Mouse (Mus musculus): Measurements from ENCODE around the gene Msi2. TPM values are rescaled to one million over a fixed set of nuclear protein-coding genes. Genes with fewer than 3 reads are reported as not detected.

The Msi2 gene
- polyA plus RNA-seq, 1 experiment from 2014 or later: 25.3 TPM

GRCm38 (mm10) chr11:88720261-88721143 is 2.2 kb upstream of the Msi2 start:
- peak overlapping the region; percentile 100 for H3K27ac ChIP-seq (replicated peaks)
- peaks cover 46% of the 10 kb centered on the region for H3K4me1 ChIP-seq
- peak overlapping the region; percentile 97; the same call in 1 of the 2 replicates for H3K4me3 ChIP-seq
- no peak for DNase-seq (ENCODE audit: low spot score)
- H3K36me3 ChIP-seq: peaks cover 3% of the 10 kb centered on the region; the same call in 1 of the 2 replicates
- H3K27me3 ChIP-seq (ENCODE audit: low read depth, poor library complexity, severe bottlenecking): no peaks in the 10 kb centered on the region
- H3K9me3 ChIP-seq (replicated peaks): no peaks in the 10 kb centered on the region
- 55% methylated on average over 13 of the region's 13 CpGs for WGBS

DNA sequence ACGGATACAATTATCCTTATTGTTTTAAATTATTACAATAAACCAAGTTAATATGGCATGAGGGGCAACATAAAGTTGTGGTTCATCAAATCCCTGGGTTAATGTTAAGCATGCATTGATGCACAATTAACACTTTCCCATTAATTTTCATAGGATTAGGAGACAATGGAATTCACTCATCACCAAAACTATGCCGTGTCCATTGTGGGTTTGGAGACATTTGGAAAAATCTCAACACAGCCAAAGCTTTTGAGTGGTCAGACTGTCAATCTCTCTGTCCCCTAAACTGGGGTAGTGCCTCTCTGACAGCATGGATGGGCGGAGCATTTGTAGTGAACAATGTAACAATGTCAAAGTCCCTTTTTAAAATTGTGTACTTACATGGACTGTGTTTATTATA is 1.3 kb upstream of the Msi2 start:
- Histone ChIP-seq H3K9me3 (replicated peaks) (no peaks in the 10 kb centered on the region), H3K27ac (replicated peaks) (peak overlapping the region; percentile 100), H3K4me1 (peaks cover 55% of the 10 kb centered on the region), H3K36me3 (peaks cover 7% of the 10 kb centered on the region), H3K27me3 (ENCODE audit: low read depth, poor library complexity, severe bottlenecking) (no peaks in the 10 kb centered on the region), H3K4me3 (peak overlapping the region; percentile 97)
- WGBS: 58% methylated on average over 3 of the region's 3 CpGs
- no peak for DNase-seq (ENCODE audit: low spot score)

DNA sequence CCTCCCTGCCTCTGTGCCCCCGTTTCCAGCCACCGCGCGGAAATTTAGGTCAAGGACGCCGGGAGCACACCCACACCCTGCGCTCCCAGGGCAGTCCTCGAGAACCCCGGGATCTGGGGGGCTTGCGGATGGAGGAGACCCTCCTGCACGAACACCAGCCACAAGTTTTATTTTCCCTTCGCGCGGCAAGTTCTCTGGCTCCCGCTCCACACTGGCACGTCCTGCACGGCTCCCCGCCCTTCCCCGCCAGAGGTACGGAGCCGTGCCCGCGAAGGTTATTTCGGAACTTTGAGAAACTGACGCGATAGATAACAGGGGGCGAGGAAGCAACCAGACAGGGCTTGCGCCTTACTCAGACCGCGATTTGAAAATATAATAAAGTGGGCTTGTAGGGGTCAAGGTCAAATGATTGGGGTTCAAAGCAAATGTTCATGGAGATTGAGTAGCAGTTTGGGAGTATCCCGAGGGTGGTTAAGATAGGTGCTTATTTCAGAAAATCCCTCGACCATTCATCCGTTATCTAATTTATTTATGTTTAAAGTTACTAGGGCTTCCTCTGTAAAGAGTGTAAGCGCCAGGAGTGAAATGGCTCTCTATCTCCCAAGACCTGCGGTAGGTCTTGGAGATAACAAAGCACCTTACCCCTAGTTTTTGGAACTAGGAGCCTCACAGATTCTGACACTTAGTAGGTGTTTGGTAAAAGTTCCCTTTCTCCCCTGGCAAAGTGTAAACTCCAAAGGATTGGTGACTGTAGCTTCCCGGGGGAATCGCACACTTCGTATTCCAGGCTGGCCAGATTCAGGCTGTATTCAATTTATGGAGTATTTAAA is 668 bp upstream of the Msi2 start:
- Histone ChIP-seq H3K27ac (replicated peaks) (peak overlapping the region; percentile 100), H3K4me3 (peak overlapping the region; percentile 97), H3K4me1 (peaks cover 61% of the 10 kb centered on the region), H3K27me3 (ENCODE audit: low read depth, poor library complexity, severe bottlenecking) (no peaks in the 10 kb centered on the region), H3K36me3 (peaks cover 12% of the 10 kb centered on the region), H3K9me3 (replicated peaks) (no peaks in the 10 kb centered on the region)
- no peak for DNase-seq (ENCODE audit: low spot score)
- WGBS: 4% methylated on average over 38 of the region's 38 CpGs

GRCm38 (mm10) chr11:88717644-88718049 is 666 bp downstream of the Msi2 start:
- Histone ChIP-seq H3K9me3 (replicated peaks) (no peaks in the 10 kb centered on the region), H3K4me1 (peaks cover 72% of the 10 kb centered on the region), H3K27ac (replicated peaks) (peak overlapping the region; percentile 100), H3K4me3 (peak overlapping the region; percentile 97), H3K27me3 (ENCODE audit: low read depth, poor library complexity, severe bottlenecking) (no peaks in the 10 kb centered on the region), H3K36me3 (peaks cover 22% of the 10 kb centered on the region)
- no peak for DNase-seq (ENCODE audit: low spot score)
- WGBS: 0% methylated on average over 35 of the region's 38 CpGs

DNA sequence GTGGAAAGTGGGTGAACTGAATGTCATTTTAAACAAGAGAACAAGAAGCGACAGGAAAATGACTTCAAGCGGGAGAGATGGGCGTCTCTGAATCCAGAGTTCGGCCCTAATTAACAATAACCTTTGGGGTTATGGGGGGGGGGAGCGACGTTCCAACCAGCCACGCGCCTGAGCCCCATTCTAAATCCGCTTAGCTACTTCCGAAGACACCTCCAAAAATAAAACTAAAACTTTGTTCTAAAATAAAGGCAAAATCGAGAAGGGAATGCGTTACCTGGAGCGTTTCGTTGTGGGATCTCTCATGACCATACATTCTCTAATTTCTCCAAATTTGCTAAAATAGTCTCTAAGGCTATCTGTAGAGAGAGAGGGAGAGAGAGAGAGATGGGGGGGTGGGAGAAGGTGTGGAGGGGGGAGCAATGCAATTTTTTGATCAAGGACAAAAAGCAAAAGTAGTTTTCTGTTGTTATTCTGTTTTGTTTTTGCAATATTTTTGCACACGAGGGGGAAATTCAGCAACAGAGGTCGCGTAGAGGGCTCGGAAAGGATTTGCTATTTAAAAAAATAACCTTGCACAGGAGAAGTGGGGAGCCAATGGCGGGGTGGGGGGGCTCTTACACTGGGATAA is 1.2 kb downstream of the Msi2 start:
- Histone ChIP-seq H3K36me3 (peaks cover 27% of the 10 kb centered on the region), H3K27ac (replicated peaks) (peak overlapping the region; percentile 100), H3K4me1 (peaks cover 73% of the 10 kb centered on the region), H3K9me3 (replicated peaks) (no peaks in the 10 kb centered on the region), H3K4me3 (peak overlapping the region; percentile 97), H3K27me3 (ENCODE audit: low read depth, poor library complexity, severe bottlenecking) (no peaks in the 10 kb centered on the region)
- WGBS: under 1% methylated on average over 19 of the region's 19 CpGs
- peak; percentile 21 for DNase-seq (ENCODE audit: low spot score)

GRCm38 (mm10) chr11:88716061-88716994 is 2.0 kb downstream of the Msi2 start:
- no peaks in the 10 kb centered on the region for H3K9me3 ChIP-seq (replicated peaks)
- no peaks in the 10 kb centered on the region for H3K27me3 ChIP-seq (ENCODE audit: low read depth, poor library complexity, severe bottlenecking)
- under 1% methylated on average over 23 of the region's 23 CpGs for WGBS
- peaks cover 35% of the 10 kb centered on the region for H3K36me3 ChIP-seq
- peaks cover 73% of the 10 kb centered on the region for H3K4me1 ChIP-seq
- peak overlapping the region; percentile 100 for H3K27ac ChIP-seq (replicated peaks)
- peak overlapping the region; percentile 97 for H3K4me3 ChIP-seq
- DNase-seq (ENCODE audit: low spot score): peak; percentile 70

DNA sequence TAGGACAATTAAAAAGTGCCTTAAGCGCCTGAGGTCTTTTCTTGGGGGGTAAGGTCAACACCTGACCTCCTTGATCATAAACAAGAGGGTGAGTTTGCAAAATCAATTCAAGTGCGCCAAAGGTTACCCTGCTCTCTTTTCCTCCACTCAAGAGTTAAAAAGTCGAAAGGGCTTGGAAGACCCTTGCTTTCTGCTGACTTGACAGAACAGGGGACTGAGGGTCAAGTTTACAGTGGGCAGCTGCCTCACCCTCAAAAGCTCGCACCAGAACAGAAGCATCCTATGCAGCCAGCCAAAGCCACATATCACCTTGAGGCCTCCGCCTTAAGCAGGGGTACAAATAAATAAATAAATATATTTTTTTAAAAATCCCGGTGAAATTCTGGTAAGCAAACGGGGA is 3.0 kb downstream of the Msi2 start:
- peaks cover 45% of the 10 kb centered on the region for H3K36me3 ChIP-seq
- peak; percentile 12 for DNase-seq (ENCODE audit: low spot score)
- no peaks in the 10 kb centered on the region for H3K27me3 ChIP-seq (ENCODE audit: low read depth, poor library complexity, severe bottlenecking)
- 43% methylated on average over 7 of the region's 7 CpGs for WGBS
- no peaks in the 10 kb centered on the region for H3K9me3 ChIP-seq (replicated peaks)
- peak overlapping the region; percentile 100 for H3K27ac ChIP-seq (replicated peaks)
- H3K4me3 ChIP-seq: peak overlapping the region; percentile 97
- peaks cover 69% of the 10 kb centered on the region for H3K4me1 ChIP-seq

- 72% methylated on average over 7 of the region's 7 CpGs for WGBS
- no peaks in the 10 kb centered on the region for H3K9me3 ChIP-seq (replicated peaks)
- no peak for DNase-seq (ENCODE audit: low spot score)
- peak overlapping the region; percentile 97 for H3K4me3 ChIP-seq
- 0 out of 2 replicates have a peak overlapping the region, but pooled peaks have one; percentile 100 for H3K27ac ChIP-seq (replicated peaks)
- H3K36me3 ChIP-seq: peaks cover 57% of the 10 kb centered on the region
- H3K4me1 ChIP-seq: peaks cover 69% of the 10 kb centered on the region
- H3K27me3 ChIP-seq (ENCODE audit: low read depth, poor library complexity, severe bottlenecking): no peaks in the 10 kb centered on the region
Measured at GRCm38 (mm10) chr11:88714127-88714526, 4.2 kb downstream of the Msi2 start.

DNA sequence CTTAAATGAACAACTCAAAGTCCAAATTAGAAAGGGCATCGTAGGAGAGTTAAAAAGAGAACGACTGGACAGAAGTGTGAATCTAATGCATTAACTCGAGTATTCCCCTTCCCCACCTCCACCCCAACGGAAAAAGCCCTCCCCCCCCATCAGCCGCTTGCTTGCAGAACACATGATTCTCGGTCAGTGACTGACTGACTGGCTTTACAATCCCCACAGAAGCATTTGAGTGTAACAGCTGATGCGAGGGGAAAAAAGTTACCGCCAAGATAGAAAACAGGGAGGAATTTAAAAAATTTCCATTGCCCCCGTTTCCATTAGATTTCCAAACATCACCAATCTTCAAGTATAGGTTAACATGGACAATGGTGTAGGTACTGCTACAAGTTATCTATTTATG is 4.8 kb downstream of the Msi2 start:
- Histone ChIP-seq H3K4me1 (peaks cover 69% of the 10 kb centered on the region), H3K4me3 (peak overlapping the region; percentile 97; the same call in 1 of the 2 replicates), H3K27ac (replicated peaks) (no peak overlapping the region), H3K36me3 (peaks cover 63% of the 10 kb centered on the region), H3K9me3 (replicated peaks) (no peaks in the 10 kb centered on the region), H3K27me3 (ENCODE audit: low read depth, poor library complexity, severe bottlenecking) (no peaks in the 10 kb centered on the region)
- WGBS: 66% methylated on average over 9 of the region's 9 CpGs
- peak; percentile 11 for DNase-seq (ENCODE audit: low spot score)

DNA sequence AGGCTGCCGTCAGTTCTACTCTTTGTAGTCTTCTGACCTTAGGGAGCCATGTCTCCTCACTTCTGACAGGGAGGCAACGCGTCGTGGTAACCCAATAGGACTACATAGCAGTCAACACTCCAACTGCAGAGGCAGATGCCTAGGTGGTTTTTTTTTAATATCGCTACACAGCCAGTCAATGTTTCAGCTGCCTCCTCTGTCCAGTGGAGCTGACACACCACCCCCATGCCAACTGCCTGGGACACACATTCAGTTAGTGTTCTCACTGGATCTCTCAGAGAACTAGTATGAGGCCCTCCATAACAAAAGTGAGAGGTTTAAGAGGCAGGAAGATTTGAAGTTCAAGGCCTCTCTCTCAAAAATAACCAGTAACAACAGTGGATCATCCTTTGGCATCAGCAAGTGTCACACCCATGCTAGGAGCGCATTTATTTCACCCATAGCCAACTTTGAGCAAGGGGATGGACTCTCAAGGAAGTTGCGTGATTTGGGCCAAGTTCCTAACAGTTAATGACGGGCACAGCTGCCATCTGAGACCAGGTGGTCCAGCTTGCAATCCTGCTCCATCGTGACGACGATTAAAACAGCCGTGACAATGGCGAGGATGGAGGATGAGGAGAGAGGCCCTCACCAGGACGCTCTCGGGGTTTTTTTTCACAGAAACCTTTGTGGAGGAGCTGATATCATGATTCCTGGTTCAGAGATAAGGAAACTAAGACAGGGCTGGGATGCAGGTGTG is 8.3 kb downstream of the Msi2 start:
- Histone ChIP-seq H3K27ac (replicated peaks) (no peak overlapping the region), H3K36me3 (peaks cover 98% of the 10 kb centered on the region), H3K4me3 (no peak overlapping the region), H3K9me3 (replicated peaks) (no peaks in the 10 kb centered on the region), H3K27me3 (ENCODE audit: low read depth, poor library complexity, severe bottlenecking) (no peaks in the 10 kb centered on the region), H3K4me1 (peaks cover 88% of the 10 kb centered on the region)
- 90% methylated on average over 15 of the region's 15 CpGs for WGBS
- no peak for DNase-seq (ENCODE audit: low spot score)

DNA sequence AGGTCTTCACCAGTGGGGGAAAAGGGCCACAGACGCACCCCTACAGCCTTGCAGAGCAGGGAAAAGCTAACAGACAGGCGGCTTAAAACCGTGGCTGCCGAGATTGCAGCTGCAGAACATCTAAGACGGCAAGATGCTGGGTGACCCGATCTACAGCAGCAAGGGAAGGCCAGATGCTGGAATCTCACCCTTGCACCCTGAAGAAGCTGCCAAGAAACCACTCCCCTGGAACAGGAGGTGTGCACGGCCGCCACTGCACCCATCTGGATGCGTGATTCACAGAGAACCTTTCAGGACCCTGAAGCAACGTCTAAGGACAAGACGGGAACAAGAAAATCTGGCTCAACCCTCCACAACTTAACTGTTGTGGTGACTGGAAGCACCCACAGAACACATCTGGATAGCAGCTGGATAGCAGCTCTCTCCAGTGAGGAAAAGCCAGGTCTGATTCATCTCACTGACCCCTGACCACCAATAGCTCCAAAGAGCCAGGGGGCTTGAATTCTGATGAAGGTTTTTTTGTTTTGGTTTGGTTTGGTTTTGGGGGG is 11.0 kb downstream of the Msi2 start:
- 0 out of 2 replicates have a peak overlapping the region, but pooled peaks have one; percentile 29 for H3K27ac ChIP-seq (replicated peaks)
- no peak overlapping the region for H3K4me3 ChIP-seq
- no peak for DNase-seq (ENCODE audit: low spot score)
- H3K27me3 ChIP-seq (ENCODE audit: low read depth, poor library complexity, severe bottlenecking): no peaks in the 10 kb centered on the region
- peaks cover 90% of the 10 kb centered on the region for H3K36me3 ChIP-seq
- 80% methylated on average over 11 of the region's 11 CpGs for WGBS
- H3K9me3 ChIP-seq (replicated peaks): no peaks in the 10 kb centered on the region
- H3K4me1 ChIP-seq: peaks cover 95% of the 10 kb centered on the region
